Mouse (Mus musculus) intestine, postnatal 0 days (tissue): Measurements from ENCODE around the gene Ebf1. TPM values are rescaled to one million over a fixed set of nuclear protein-coding genes. Genes with fewer than 3 reads are reported as not detected.

ENCODE experiments used
- ATAC-seq: fragments of 200-750 bp; cut with Nextera tagmentation; 2 replicates; pipeline ENCODE4 v1.8.0; 2017; ENCODE audit warnings: mild to moderate bottlenecking, moderate TSS enrichment, moderate library complexity
- H3K27ac ChIP-seq: fragments of 300-500 bp; sonication (generic); 2 replicates; pipeline ENCODE4 v1.5.1; 2014; ENCODE audit warnings: mild to moderate bottlenecking, low read depth, low read length, moderate library complexity
- H3K27me3 ChIP-seq: fragments of 300-500 bp; sonication (generic); replicated peaks from 2 replicates; pipeline ENCODE4 v1.6.1; 2014; ENCODE audit warnings: low read length, mixed read lengths; ENCODE audit not compliant: control insufficient read depth, insufficient read depth
- H3K36me3 ChIP-seq: fragments of 300-500 bp; sonication (generic); 2 replicates; pipeline ENCODE4 v1.6.1; 2014; ENCODE audit warnings: mild to moderate bottlenecking, moderate library complexity; ENCODE audit not compliant: control insufficient read depth, insufficient read depth
- H3K4me1 ChIP-seq: fragments of 300-500 bp; sonication (generic); replicated peaks from 2 replicates; pipeline ENCODE4 v1.6.1; 2014; ENCODE audit warnings: antibody characterized with exemption, low read length, mixed read lengths; ENCODE audit not compliant: control insufficient read depth, insufficient read depth
- H3K4me2 ChIP-seq: fragments of 300-500 bp; sonication (generic); replicated peaks from 2 replicates; pipeline ENCODE4 v1.6.1; 2014; ENCODE audit warnings: low read depth, mild to moderate bottlenecking, moderate library complexity
- H3K4me3 ChIP-seq: fragments of 300-500 bp; sonication (generic); 2 replicates; pipeline ENCODE4 v1.5.1; 2014; ENCODE audit warnings: low read depth, low read length
- H3K9ac ChIP-seq: fragments of 300-500 bp; sonication (generic); 2 replicates; pipeline ENCODE4 v1.6.1; 2014; ENCODE audit warnings: mild to moderate bottlenecking, low read depth, low read length
- H3K9me3 ChIP-seq: fragments of 300-500 bp; sonication (generic); 2 replicates; pipeline ENCODE4 v1.6.1; 2016; ENCODE audit warnings: mixed run types; ENCODE audit not compliant: control insufficient read depth
- CTCF ChIP-seq: sonication (generic); IDR thresholded peaks from 2 replicates; pipeline ENCODE4 v1.5.1; 2016; ENCODE audit warnings: low read depth, mild to moderate bottlenecking, control low read depth, antibody characterized with exemption, moderate library complexity
- WGBS: fragments of 180-500 bp; shearing (Covaris S2); extraction: QIAGEN DNeasy Blood & Tissue Kit; methylation state at CpG from one replicate; pipeline ENCODE4 v1.1.7; 2014; 5-methylcytosine and 5-hydroxymethylcytosine counted together
- polyA plus RNA-seq: library from polyadenylated mRNA; unstranded; fragments of >200 nt; fragmentation: Nextera tagmentation; extraction: Ambion mirVana; gene quantifications from 2 replicates; pipeline ENCODE4 v1.2.1, GENCODE M21; 2015

The Ebf1 gene
- polyA plus RNA-seq, 1 experiment from 2014 or later = 4.0 TPM

DNA sequence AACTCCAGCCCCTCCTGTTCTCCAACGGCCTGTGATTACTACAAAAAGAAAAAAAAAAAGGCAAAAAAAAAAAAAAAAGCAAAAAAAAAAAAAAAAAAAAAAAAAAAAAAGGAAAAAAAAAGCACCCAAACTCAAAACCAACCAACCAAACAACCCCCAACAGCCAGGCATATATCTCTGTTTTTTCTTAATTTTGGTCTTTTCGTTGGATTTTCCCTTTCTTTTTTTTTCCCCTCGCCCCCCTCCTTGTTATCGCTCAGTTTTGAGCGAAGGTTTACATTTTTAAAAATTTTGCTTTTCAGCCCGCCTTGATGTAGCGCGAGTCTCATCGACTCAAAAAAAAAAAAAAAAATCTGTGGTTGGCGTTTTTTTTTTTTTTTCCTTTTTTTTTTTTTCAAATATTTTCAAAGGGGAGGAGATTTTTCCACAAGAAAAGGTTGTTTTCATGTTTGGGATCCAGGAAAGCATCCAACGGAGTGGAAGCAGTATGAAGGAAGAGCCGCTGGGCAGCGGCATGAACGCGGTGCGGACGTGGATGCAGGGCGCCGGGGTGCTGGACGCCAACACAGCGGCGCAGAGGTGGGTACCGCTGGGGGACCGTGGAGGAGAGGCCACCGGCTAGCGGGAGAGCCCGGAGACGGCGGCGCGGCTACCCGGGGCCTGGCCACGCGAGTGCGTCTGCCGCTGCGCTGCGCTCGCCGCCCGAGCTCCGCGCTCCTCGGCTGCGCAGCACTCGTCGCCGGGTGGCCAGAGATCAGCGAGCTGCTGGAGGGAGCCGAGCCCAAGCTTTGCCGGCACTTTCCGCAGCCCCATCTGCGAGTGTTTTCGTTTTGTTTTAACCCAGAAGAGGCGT is 843 bp downstream of the Ebf1 start:
- Histone ChIP-seq H3K9me3 (no peaks in the 10 kb centered on the region), H3K9ac (peak overlapping the region; percentile 40), H3K4me1 (no peaks in the 10 kb centered on the region), H3K36me3 (no peaks in the 10 kb centered on the region), H3K27me3 (peaks cover 85% of the 10 kb centered on the region), H3K27ac (no peak overlapping the region; the same call in 1 of the 2 replicates), H3K4me3 (peak overlapping the region; percentile 52), H3K4me2 (peak overlapping the region; percentile 61)
- under 1% methylated on average over 52 of the region's 55 CpGs for WGBS
- no peak for TF ChIP-seq CTCF
- no peak for ATAC-seq

DNA sequence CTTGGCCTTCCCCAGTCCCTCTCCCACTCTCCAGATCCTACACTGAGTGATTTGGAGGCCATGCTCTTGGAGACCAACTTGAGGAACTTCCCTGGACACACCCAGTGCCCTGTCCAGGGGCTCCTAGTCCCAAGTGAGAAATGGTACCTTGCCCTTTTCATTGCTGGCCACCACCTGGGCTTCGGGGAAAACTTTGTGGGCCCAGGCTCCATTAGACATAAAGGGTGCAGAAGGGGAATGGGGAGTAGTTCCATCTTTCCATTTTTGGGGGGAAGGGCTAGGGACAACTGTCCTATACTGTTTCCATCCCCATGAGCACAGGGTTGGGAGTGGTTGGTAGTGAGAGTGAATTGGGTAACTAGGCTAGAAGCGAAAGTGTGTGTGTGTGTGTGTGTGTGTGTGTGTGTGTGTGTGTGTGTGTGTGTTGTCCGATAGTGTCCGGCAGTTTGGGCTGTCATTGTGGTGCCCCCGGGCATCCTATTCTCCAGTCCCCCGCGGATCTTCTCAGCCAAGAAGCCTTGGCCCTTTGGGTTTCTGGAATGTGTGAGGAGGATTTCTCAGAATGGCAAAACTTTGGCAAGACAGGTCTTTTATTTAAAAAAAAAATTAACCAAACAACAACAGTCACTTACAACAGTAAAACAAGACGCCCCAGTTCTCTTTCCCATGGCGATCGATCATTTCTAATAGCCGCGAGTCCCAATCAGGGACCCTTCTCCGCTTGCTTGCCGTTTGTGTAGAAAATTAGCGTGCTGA is 2.2 kb downstream of the Ebf1 start:
- 5% methylated on average over 15 of the region's 15 CpGs for WGBS
- TF ChIP-seq CTCF = no peak
- no peak overlapping the region for H3K9ac ChIP-seq
- peaks cover 76% of the 10 kb centered on the region for H3K27me3 ChIP-seq
- no peak for ATAC-seq
- no peak overlapping the region for H3K27ac ChIP-seq
- peak overlapping the region; percentile 52 for H3K4me3 ChIP-seq
- no peaks in the 10 kb centered on the region for H3K36me3 ChIP-seq
- peak overlapping the region; percentile 61 for H3K4me2 ChIP-seq
- no peaks in the 10 kb centered on the region for H3K9me3 ChIP-seq
- H3K4me1 ChIP-seq = no peaks in the 10 kb centered on the region

GRCm38 (mm10) chr11:44619887-44620693 is 3.0 kb downstream of the Ebf1 start:
- ATAC-seq = no peak
- Histone ChIP-seq H3K36me3 (no peaks in the 10 kb centered on the region), H3K4me2 (peak overlapping the region; percentile 61), H3K27me3 (peaks cover 77% of the 10 kb centered on the region), H3K27ac (no peak overlapping the region), H3K9me3 (no peaks in the 10 kb centered on the region), H3K4me3 (peak overlapping the region; percentile 52), H3K9ac (no peak overlapping the region), H3K4me1 (no peaks in the 10 kb centered on the region)
- TF ChIP-seq CTCF = no peak
- WGBS = 9% methylated on average over 40 of the region's 41 CpGs

- H3K27me3 ChIP-seq = peaks cover 70% of the 10 kb centered on the region
- H3K9me3 ChIP-seq = no peaks in the 10 kb centered on the region
- TF ChIP-seq CTCF = no peak
- no peak overlapping the region for H3K4me3 ChIP-seq
- H3K36me3 ChIP-seq = no peaks in the 10 kb centered on the region
- H3K27ac ChIP-seq = no peak overlapping the region
- no peak overlapping the region for H3K9ac ChIP-seq
- H3K4me2 ChIP-seq = peak overlapping the region; percentile 61; the same call in 1 of the 2 replicates
- H3K4me1 ChIP-seq = no peaks in the 10 kb centered on the region
- ATAC-seq = no peak
- WGBS = 35% methylated on average over 19 of the region's 19 CpGs
Measured at GRCm38 (mm10) chr11:44620694-44621446, 3.8 kb downstream of the Ebf1 start.

DNA sequence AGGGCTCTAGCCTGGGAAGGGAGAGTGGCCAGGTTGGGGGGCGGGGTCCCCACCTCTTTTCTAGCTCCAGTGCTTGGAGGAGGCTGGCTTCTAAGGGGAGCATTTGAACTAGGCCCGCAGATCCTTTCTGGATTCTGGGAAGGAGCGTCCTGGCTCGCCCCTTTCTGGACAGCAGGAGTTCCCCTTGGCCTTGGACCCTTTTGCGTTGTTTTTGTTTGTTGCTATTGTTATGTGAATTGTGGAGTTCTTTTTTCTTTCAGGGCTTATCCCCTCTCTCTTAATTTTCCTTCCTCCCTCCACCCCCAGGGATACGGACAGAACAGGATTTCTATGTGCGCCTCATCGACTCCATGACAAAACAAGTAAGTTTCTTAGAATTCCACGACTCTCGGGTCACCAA is 4.5 kb downstream of the Ebf1 start:
- Histone ChIP-seq H3K9ac (no peak overlapping the region), H3K27ac (no peak overlapping the region), H3K36me3 (no peaks in the 10 kb centered on the region), H3K4me3 (no peak overlapping the region), H3K4me2 (no peak overlapping the region), H3K4me1 (no peaks in the 10 kb centered on the region), H3K27me3 (peaks cover 63% of the 10 kb centered on the region), H3K9me3 (no peaks in the 10 kb centered on the region)
- TF ChIP-seq CTCF = no peak
- WGBS = 53% methylated on average over 10 of the region's 10 CpGs
- ATAC-seq = no peak
